Mouse (Mus musculus) midbrain, postnatal 0 days (tissue): Measurements from ENCODE around the gene Trio. TPM values are rescaled to one million over a fixed set of nuclear protein-coding genes. Genes with fewer than 3 reads are reported as not detected.

ENCODE experiments used
- ATAC-seq: fragments of 200-750 bp; cut with Nextera tagmentation; 2 replicates; pipeline ENCODE4 v1.8.0; 2017; ENCODE audit warnings: moderate number of reproducible peaks, mild to moderate bottlenecking, moderate TSS enrichment, moderate library complexity; ENCODE audit not compliant: low FRiP score
- DNase-seq: peaks from one replicate; pipeline ENCODE4 v3.0.0-alpha.2; 2015; ENCODE audit warnings: low spot score
- H3K27ac ChIP-seq: fragments of 300-500 bp; sonication (generic); 2 replicates; pipeline ENCODE4 v1.5.1; 2014; ENCODE audit warnings: low read depth, mild to moderate bottlenecking, low read length, mixed read lengths
- H3K27me3 ChIP-seq: fragments of 300-500 bp; sonication (generic); 2 replicates; pipeline ENCODE4 v1.6.1; 2014; ENCODE audit warnings: low read length, control low read depth, mixed read lengths; ENCODE audit not compliant: insufficient read depth
- H3K36me3 ChIP-seq: fragments of 300-500 bp; sonication (generic); 2 replicates; pipeline ENCODE4 v1.6.1; 2014; ENCODE audit warnings: low read length, control low read depth, mixed read lengths; ENCODE audit not compliant: insufficient read depth
- H3K4me1 ChIP-seq: fragments of 300-500 bp; sonication (generic); 2 replicates; pipeline ENCODE4 v1.6.1; 2014; ENCODE audit warnings: mild to moderate bottlenecking, control low read depth, antibody characterized with exemption, low read length, mixed read lengths; ENCODE audit not compliant: insufficient read depth
- H3K4me2 ChIP-seq: fragments of 300-500 bp; sonication (generic); 2 replicates; pipeline ENCODE4 v1.6.1; 2014; ENCODE audit warnings: low read depth, mild to moderate bottlenecking, low read length, mixed read lengths; ENCODE audit not compliant: poor library complexity, severe bottlenecking
- H3K4me3 ChIP-seq: fragments of 300-500 bp; sonication (generic); 2 replicates; pipeline ENCODE4 v1.5.1; 2014; ENCODE audit warnings: low read depth, mild to moderate bottlenecking, low read length, moderate library complexity
- H3K9ac ChIP-seq: fragments of 300-500 bp; sonication (generic); replicated peaks from 2 replicates; pipeline ENCODE4 v1.6.1; 2014; ENCODE audit warnings: mild to moderate bottlenecking, low read length, moderate library complexity, mixed read lengths; ENCODE audit not compliant: poor library complexity, severe bottlenecking
- H3K9me3 ChIP-seq: fragments of 300-500 bp; sonication (generic); 2 replicates; pipeline ENCODE4 v1.6.1; 2016; ENCODE audit warnings: low read length, control low read depth
- CTCF ChIP-seq: IDR thresholded peaks from 2 replicates; pipeline ENCODE4 v1.5.1; 2016; ENCODE audit warnings: antibody characterized with exemption, mild to moderate bottlenecking
- WGBS: fragments of 180-500 bp; shearing (Covaris S2); extraction: QIAGEN DNeasy Blood & Tissue Kit; methylation state at CpG from one replicate; pipeline ENCODE4 v1.1.7; 2014; 5-methylcytosine and 5-hydroxymethylcytosine counted together
- polyA plus RNA-seq: library from polyadenylated mRNA; unstranded; fragments of >200 nt; fragmentation: Nextera tagmentation; extraction: Ambion mirVana; gene quantifications from 2 replicates; pipeline ENCODE4 v1.2.1, GENCODE M21; 2015
- total RNA-seq: library from RNA; depleted of rRNA; stranded (reverse); fragments of >200 nt; gene quantifications from 2 replicates; pipeline ENCODE4 v1.2.3, GENCODE M21; 2014

Gene Trio
- total and polyA plus RNA-seq, 2 experiments from 2014 or later: 23.3 to 213 TPM

- Histone ChIP-seq H3K4me3 (no peak overlapping the region), H3K9me3 (no peaks in the 10 kb centered on the region), H3K4me2 (no peak overlapping the region), H3K9ac (no peak overlapping the region), H3K4me1 (peaks cover 4% of the 10 kb centered on the region; the same call in 1 of the 2 replicates), H3K27me3 (no peaks in the 10 kb centered on the region), H3K27ac (no peak overlapping the region), H3K36me3 (no peaks in the 10 kb centered on the region)
- TF ChIP-seq CTCF: no peak
- ATAC-seq: no peak
- 42% methylated on average over 11 of the region's 11 CpGs for WGBS
- no peak for DNase-seq
Measured at GRCm38 (mm10) chr15:27955614-27956013, 70.0 kb downstream of the Trio start.

- Histone ChIP-seq H3K9ac (no peak overlapping the region), H3K4me1 (peaks cover 4% of the 10 kb centered on the region; the same call in 1 of the 2 replicates), H3K36me3 (no peaks in the 10 kb centered on the region), H3K9me3 (no peaks in the 10 kb centered on the region), H3K27me3 (no peaks in the 10 kb centered on the region), H3K27ac (no peak overlapping the region), H3K4me3 (no peak overlapping the region), H3K4me2 (no peak overlapping the region)
- TF ChIP-seq CTCF: no peak
- DNase-seq: no peak
- ATAC-seq: no peak
- WGBS: 87% methylated on average over 5 of the region's 5 CpGs
Measured at GRCm38 (mm10) chr15:27954356-27954755, 71.3 kb downstream of the Trio start.

GRCm38 (mm10) chr15:27953570-27953969 lies 72.1 kb downstream of the Trio start:
- H3K27ac ChIP-seq: no peak overlapping the region
- H3K4me3 ChIP-seq: no peak overlapping the region
- H3K27me3 ChIP-seq: no peaks in the 10 kb centered on the region
- no peak for ATAC-seq
- no peak for TF ChIP-seq CTCF
- no peaks in the 10 kb centered on the region for H3K36me3 ChIP-seq
- H3K9ac ChIP-seq: no peak overlapping the region
- no peaks in the 10 kb centered on the region for H3K9me3 ChIP-seq
- DNase-seq: no peak
- peaks cover 4% of the 10 kb centered on the region; the same call in 1 of the 2 replicates for H3K4me1 ChIP-seq
- 81% methylated on average over 3 of the region's 3 CpGs for WGBS
- no peak overlapping the region for H3K4me2 ChIP-seq

GRCm38 (mm10) chr15:27951195-27951594 lies 74.5 kb downstream of the Trio start:
- TF ChIP-seq CTCF: no peak
- DNase-seq: no peak
- no peaks in the 10 kb centered on the region for H3K27me3 ChIP-seq
- no peak for ATAC-seq
- no peak overlapping the region for H3K4me2 ChIP-seq
- H3K27ac ChIP-seq: no peak overlapping the region
- H3K9ac ChIP-seq: no peak overlapping the region
- no peaks in the 10 kb centered on the region for H3K9me3 ChIP-seq
- H3K4me1 ChIP-seq: no peaks in the 10 kb centered on the region
- no peaks in the 10 kb centered on the region for H3K36me3 ChIP-seq
- WGBS: 91% methylated on average over 7 of the region's 7 CpGs
- H3K4me3 ChIP-seq: no peak overlapping the region

- Histone ChIP-seq H3K4me1 (peaks cover 10% of the 10 kb centered on the region), H3K36me3 (no peaks in the 10 kb centered on the region), H3K4me3 (no peak overlapping the region), H3K9ac (no peak overlapping the region), H3K9me3 (no peaks in the 10 kb centered on the region), H3K4me2 (no peak overlapping the region), H3K27me3 (no peaks in the 10 kb centered on the region), H3K27ac (no peak overlapping the region)
- TF ChIP-seq CTCF: no peak
- WGBS: 92% methylated on average over 9 of the region's 9 CpGs
- DNase-seq (no peak), ATAC-seq (no peak)
Measured at GRCm38 (mm10) chr15:27949196-27949595, 76.5 kb downstream of the Trio start.

GRCm38 (mm10) chr15:27947880-27948279 lies 77.8 kb downstream of the Trio start:
- WGBS: 91% methylated on average over 3 of the region's 3 CpGs

More at GRCm38 (mm10) chr15:27947880-27948279, 77.8 kb downstream of the Trio start:
- H3K4me1 ChIP-seq: peaks cover 18% of the 10 kb centered on the region
- no peak overlapping the region for H3K4me3 ChIP-seq
- H3K9ac ChIP-seq: no peak overlapping the region
- DNase-seq: no peak
- no peaks in the 10 kb centered on the region for H3K27me3 ChIP-seq
- no peak overlapping the region for H3K27ac ChIP-seq
- no peaks in the 10 kb centered on the region for H3K9me3 ChIP-seq
- H3K4me2 ChIP-seq: no peak overlapping the region
- ATAC-seq: no peak
- TF ChIP-seq CTCF: peak; percentile 40
- H3K36me3 ChIP-seq: no peaks in the 10 kb centered on the region
